Mouse (Mus musculus) midbrain, embryonic 12.5 days (tissue): ENCODE data around the gene Six1. TPM values are rescaled to one million over a fixed set of nuclear protein-coding genes. Genes with fewer than 3 reads are reported as not detected.
"Not testable (repeated sequence)": the region's sequence is repeated elsewhere in the genome, so short reads cannot be mapped to it uniquely, and the experiment has no call there.

Experiments
- ATAC-seq: fragments of 200-750 bp; cut with Nextera tagmentation; 2 replicates; pipeline ENCODE4 v1.8.0; 2017; ENCODE audit warnings: low read depth, moderate TSS enrichment, moderate library complexity; ENCODE audit not compliant: low FRiP score
- H3K27ac ChIP-seq: fragments of 300-500 bp; sonication (generic); replicated peaks from 2 replicates; pipeline ENCODE4 v1.5.1; 2016; ENCODE audit warnings: mild to moderate bottlenecking
- H3K27me3 ChIP-seq: fragments of 300-500 bp; sonication (generic); 2 replicates; pipeline ENCODE4 v1.6.1; 2016; ENCODE audit warnings: mild to moderate bottlenecking
- H3K36me3 ChIP-seq: fragments of 300-500 bp; sonication (generic); 2 replicates; pipeline ENCODE4 v1.6.1; 2016
- H3K4me1 ChIP-seq: fragments of 300-500 bp; sonication (generic); 2 replicates; pipeline ENCODE4 v1.6.1; 2016
- H3K4me2 ChIP-seq: fragments of 300-500 bp; sonication (generic); replicated peaks from 2 replicates; pipeline ENCODE4 v1.6.1; 2016; ENCODE audit warnings: mild to moderate bottlenecking, moderate library complexity
- H3K4me3 ChIP-seq: fragments of 300-500 bp; sonication (generic); 2 replicates; pipeline ENCODE4 v1.5.1; 2016; ENCODE audit warnings: mild to moderate bottlenecking
- H3K9ac ChIP-seq: fragments of 300-500 bp; sonication (generic); replicated peaks from 2 replicates; pipeline ENCODE4 v1.6.1; 2016; ENCODE audit warnings: mild to moderate bottlenecking, moderate library complexity
- H3K9me3 ChIP-seq: fragments of 300-500 bp; sonication (generic); 2 replicates; pipeline ENCODE4 v1.6.1; 2016; ENCODE audit warnings: mild to moderate bottlenecking
- WGBS: fragments of 180-500 bp; shearing (Covaris S2); methylation state at CpG from one replicate; pipeline ENCODE4 v1.1.7; 2016; 5-methylcytosine and 5-hydroxymethylcytosine counted together
- polyA plus RNA-seq: library from polyadenylated mRNA; unstranded; fragments of >200 nt; fragmentation: Nextera tagmentation; extraction: Ambion mirVana; gene quantifications from 2 replicates; pipeline ENCODE4 v1.2.1, GENCODE M21; 2016

The Six1 gene
- polyA plus RNA-seq, 1 experiment from 2014 or later, result 13.6 TPM

DNA sequence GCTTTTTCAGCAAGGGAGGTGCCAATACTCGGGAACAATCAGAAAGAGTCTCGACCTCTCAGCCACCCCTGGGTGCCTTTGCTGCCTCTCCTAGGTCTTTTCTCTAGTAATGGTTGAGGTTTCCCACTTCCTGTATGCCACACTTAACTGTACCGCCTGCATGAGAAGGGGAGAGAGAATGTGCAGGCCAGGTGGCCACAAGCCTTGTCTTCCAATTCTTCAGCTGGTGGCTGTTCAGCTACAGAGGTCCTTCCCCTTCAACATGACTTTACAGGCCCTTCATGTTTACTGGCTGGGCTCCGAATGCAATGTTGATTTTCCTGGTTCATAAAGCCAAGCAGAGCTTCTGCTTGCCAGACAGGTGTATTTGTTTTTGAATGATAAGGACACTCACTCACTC, 39.4 kb downstream of the Six1 start:
- H3K36me3 ChIP-seq, result no peaks in the 10 kb centered on the region
- no peaks in the 10 kb centered on the region for H3K4me1 ChIP-seq
- H3K27me3 ChIP-seq, result no peaks in the 10 kb centered on the region; the same call in 1 of the 2 replicates
- H3K4me2 ChIP-seq, result no peak overlapping the region
- no peak overlapping the region for H3K9ac ChIP-seq
- H3K4me3 ChIP-seq, result no peak overlapping the region
- WGBS, result 79% methylated on average over 4 of the region's 4 CpGs
- H3K27ac ChIP-seq, result no peak overlapping the region
- no peak for ATAC-seq
- no peaks in the 10 kb centered on the region for H3K9me3 ChIP-seq

DNA sequence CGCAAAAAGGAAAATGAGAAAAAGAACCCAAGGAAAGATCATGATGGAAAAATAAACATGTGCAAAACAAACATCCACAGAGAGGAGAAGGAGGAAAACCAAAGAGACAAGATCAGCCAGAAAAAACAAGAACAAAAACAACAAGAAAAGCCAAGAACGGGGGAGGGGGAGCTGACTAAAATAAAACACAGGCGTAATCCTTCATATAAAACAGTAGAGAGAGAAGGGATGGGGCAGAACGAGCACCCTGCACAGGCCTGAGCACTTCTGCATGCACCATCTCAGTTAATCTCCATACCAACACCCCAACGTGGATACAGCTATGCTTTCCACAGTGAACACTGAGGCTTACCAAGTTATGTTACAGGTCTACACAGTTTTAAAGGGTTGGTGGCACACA, 40.9 kb downstream of the Six1 start:
- Histone ChIP-seq H3K9ac (no peak overlapping the region), H3K27ac (no peak overlapping the region), H3K27me3 (no peaks in the 10 kb centered on the region; the same call in 1 of the 2 replicates), H3K4me2 (no peak overlapping the region), H3K9me3 (no peaks in the 10 kb centered on the region), H3K4me3 (no peak overlapping the region), H3K36me3 (no peaks in the 10 kb centered on the region), H3K4me1 (no peaks in the 10 kb centered on the region)
- 78% methylated on average over 5 of the region's 5 CpGs for WGBS
- no peak for ATAC-seq

DNA sequence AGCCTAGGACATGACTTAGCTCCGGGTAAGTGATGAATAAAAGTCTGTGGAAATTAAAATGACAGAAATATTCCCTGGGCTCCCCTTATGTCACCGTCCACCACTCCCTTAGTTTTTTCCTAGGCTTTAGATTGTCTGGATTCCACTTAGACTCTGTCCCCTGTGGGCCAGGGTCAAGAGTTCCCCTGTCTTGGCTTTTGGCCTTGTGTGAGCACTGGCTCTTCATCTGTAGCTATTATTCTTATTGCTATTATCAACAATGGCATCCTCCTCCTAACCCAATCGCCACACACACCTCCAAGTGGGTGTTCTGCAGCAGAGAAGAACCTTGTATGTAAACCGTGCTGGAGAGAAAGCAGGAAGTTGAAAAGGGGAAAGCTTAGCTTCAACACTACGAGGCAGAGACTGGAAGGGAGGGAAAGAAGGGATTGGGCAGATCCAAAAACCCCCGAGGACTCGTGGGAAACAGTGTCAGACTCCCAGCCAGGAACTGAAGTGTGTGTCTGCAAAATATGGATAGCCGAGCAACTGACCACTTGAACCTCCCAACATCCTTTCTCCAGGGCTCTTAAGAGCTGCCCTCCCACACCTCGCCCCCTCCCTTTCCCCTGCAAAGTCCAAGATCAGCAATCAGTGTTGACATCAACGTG, 41.4 kb downstream of the Six1 start:
- Histone ChIP-seq H3K27ac (no peak overlapping the region), H3K9me3 (no peaks in the 10 kb centered on the region), H3K27me3 (no peaks in the 10 kb centered on the region; the same call in 1 of the 2 replicates), H3K9ac (no peak overlapping the region), H3K4me1 (no peaks in the 10 kb centered on the region), H3K4me2 (no peak overlapping the region), H3K36me3 (no peaks in the 10 kb centered on the region), H3K4me3 (no peak overlapping the region)
- 55% methylated on average over 10 of the region's 10 CpGs for WGBS
- no peak for ATAC-seq

DNA sequence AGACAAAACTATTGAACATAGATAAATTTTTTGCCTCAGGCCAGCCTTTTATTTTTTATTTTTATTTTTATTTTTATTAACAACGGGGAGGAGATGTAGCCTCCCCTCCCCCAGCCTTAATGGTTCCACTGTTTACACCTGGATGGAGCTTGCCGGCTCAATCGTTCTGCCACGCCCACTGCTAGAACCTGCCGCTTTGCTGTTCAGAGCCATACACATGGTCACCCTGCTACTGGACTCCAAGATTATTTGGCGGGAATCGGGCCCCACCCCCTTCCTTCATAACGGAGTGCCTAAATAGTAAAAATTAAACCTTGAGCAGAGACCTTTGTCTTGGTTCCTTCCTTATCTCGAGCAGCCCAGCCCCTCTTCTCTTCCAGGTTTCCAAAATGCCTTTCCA, 50.8 kb downstream of the Six1 start:
- not testable (repeated sequence) for H3K27ac ChIP-seq, H3K9me3 ChIP-seq, H3K9ac ChIP-seq, H3K36me3 ChIP-seq, ATAC-seq, H3K4me3 ChIP-seq, H3K4me1 ChIP-seq, H3K27me3 ChIP-seq, H3K4me2 ChIP-seq
- WGBS, result 55% methylated on average over 9 of the region's 9 CpGs

DNA sequence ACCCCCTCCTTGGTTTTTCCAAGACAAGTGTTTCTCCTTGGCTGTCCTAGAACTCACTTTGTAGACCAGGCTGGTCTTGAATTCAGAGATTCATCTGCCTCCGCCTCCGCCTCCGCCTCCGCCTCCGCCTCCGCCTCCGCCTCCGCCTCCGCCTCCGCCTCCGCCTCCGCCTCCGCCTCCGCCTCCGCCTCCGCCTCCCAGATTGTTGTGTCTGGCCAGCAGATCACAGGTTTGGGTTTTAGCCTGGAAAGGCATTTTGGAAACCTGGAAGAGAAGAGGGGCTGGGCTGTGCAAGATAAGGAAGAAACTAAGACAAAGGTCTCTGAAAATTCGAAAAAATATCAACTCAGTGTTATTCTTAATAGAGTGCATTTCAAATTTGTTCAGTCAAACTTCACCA, 51.4 kb downstream of the Six1 start:
- H3K9ac ChIP-seq, H3K4me1 ChIP-seq, H3K27ac ChIP-seq, H3K4me2 ChIP-seq, H3K36me3 ChIP-seq, ATAC-seq, H3K27me3 ChIP-seq, H3K9me3 ChIP-seq, H3K4me3 ChIP-seq: not testable (repeated sequence)
- WGBS, result 53% methylated on average over 17 of the region's 17 CpGs

DNA sequence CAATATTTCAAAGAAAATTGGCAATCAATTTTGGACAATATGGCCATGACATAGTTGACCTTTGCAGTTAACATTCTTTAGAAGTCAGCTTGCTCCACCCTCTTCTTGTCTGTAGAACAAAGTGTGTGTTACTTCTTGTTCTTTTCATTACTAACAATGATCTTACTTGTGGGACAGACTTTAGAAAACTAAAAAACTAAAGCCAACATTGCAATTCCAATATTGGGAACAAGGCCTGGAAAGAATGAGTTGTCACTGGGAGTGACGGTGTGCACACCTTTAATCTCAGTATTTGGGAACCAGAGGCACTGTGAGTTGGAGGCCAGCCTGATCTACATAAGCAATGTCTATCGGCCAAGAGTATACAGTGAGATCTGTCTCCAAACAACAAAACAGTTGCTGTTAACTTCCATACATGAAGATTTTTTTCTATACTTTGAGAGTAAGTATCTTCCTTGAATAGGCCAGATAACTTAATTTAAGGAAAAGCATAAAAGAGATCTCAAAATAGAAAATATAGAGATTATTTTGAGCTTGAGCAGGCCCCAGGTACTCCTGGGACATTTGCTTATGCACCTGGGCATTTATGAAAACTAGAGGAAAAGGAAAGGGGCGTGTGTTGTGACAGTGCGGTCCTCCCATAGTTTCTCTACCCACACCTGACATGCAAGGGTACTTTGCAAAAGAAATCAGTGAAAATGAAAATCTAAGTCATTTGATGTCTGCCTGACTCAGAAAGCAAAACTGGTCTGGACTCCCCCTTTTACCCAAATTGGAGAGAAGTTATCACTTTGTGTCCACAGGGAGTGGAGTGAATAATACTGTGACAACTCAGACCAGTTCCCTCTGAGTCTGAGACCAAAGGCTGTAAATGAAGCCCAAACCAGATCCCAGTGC, 55.3 kb downstream of the Six1 start:
- ATAC-seq, result no peak
- WGBS, result 84% methylated on average over 4 of the region's 4 CpGs
- Histone ChIP-seq H3K4me2 (no peak overlapping the region), H3K4me1 (no peaks in the 10 kb centered on the region), H3K9me3 (no peaks in the 10 kb centered on the region), H3K4me3 (no peak overlapping the region), H3K27ac (no peak overlapping the region), H3K36me3 (no peaks in the 10 kb centered on the region), H3K27me3 (peaks cover 5% of the 10 kb centered on the region; the same call in 1 of the 2 replicates), H3K9ac (no peak overlapping the region)

DNA sequence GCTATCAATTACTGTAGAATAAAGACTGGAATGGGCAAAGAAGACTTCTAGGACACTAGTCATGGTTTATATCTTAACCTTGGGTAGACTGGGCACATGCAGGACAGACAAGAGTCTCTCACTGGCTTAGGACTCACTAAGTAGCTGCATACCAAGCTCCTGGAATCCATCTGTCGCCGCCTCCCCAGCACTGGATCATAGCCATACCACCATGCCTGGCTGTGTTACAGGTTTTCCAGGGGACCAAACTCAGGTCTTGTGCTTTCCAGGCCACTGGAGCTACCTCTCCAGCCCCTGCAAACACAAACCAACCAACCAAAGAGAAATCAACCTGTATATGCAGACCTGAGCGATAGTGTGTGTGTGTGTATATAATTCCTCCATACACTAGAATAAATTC, 57.0 kb downstream of the Six1 start:
- 96% methylated on average over 3 of the region's 3 CpGs for WGBS
- Histone ChIP-seq H3K9ac (no peak overlapping the region), H3K27ac (no peak overlapping the region), H3K36me3 (no peaks in the 10 kb centered on the region), H3K4me3 (no peak overlapping the region), H3K4me2 (no peak overlapping the region), H3K9me3 (no peaks in the 10 kb centered on the region), H3K4me1 (no peaks in the 10 kb centered on the region), H3K27me3 (peaks cover under 1% of the 10 kb centered on the region; the same call in 1 of the 2 replicates)
- no peak for ATAC-seq

Other genes starting within 250 kb of the Six1 start
- gene Six6, start 114.0 kb downstream of the Six1 start, polyA plus RNA-seq, result 0.13 TPM in 1 of 2 replicates, not detected in the other
- 1.4 and 3.2 TPM in 2 replicates for gene 4930447C04Rik, start 113.1 kb downstream of the Six1 start, polyA plus RNA-seq
- 2.0 and 2.4 TPM in 2 replicates for gene Six4, start 59.6 kb upstream of the Six1 start, polyA plus RNA-seq
- gene Mnat1, start 69.8 kb upstream of the Six1 start, polyA plus RNA-seq, result 27.6 and 28.5 TPM in 2 replicates
- gene Trmt5, start 232.8 kb upstream of the Six1 start, polyA plus RNA-seq, result 16.8 and 17.8 TPM in 2 replicates
- 9.4 and 9.5 TPM in 2 replicates for gene Slc38a6, start 232.9 kb upstream of the Six1 start, polyA plus RNA-seq